Mouse (Mus musculus): ENCODE measurements at regions not wholly inside any gene's neighbourhood (a gene's known extent, or its start where the extent isn't known, plus 50 kb on each side); places are given as distances from the start of the nearest gene placed in this dataset.

GRCm38 (mm10) chr14:53910871-53911270, 343.0 kb downstream of the Dad1 start:
- 67% methylated on average over 1 of the region's 1 CpGs for WGBS
- H3K4me3 ChIP-seq: no peak overlapping the region
- no peak overlapping the region for H3K27ac ChIP-seq
- no peak overlapping the region for H3K9ac ChIP-seq
- H3K4me1 ChIP-seq: no peaks in the 10 kb centered on the region
- H3K4me2 ChIP-seq (replicated peaks): no peak overlapping the region
- H3K9me3 ChIP-seq (replicated peaks): no peaks in the 10 kb centered on the region
- no peaks in the 10 kb centered on the region for H3K27me3 ChIP-seq
- no peaks in the 10 kb centered on the region for H3K36me3 ChIP-seq
- ATAC-seq (ENCODE audit: low FRiP score): no peak

GRCm38 (mm10) chr14:53904578-53904977, 349.3 kb downstream of the Dad1 start:
- no peak for ATAC-seq (ENCODE audit: low FRiP score)
- 73% methylated on average over 3 of the region's 3 CpGs for WGBS
- H3K9me3 ChIP-seq (replicated peaks): no peaks in the 10 kb centered on the region

DNA sequence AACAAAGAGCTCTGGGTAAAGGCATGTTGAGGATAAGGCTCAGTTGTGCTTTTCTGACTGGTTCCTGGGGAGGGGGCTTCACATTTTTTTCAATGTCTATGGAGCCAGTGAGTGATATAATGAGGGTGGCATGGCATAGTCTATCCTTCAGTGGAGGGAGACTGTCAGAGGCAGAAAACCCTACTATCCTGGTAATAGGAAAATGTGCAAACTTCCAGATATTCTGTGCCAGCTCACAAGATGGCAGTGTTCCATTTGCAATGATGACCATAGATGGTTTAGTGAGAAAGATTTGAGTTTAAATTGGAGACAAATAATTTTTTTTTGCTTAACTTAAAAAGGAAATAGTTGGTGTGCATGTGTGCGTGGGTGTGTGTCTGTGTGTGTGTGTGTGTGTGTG, 352.8 kb downstream of the Dad1 start:
- Histone ChIP-seq H3K4me3 (no peak overlapping the region), H3K9me3 (replicated peaks) (no peaks in the 10 kb centered on the region), H3K4me2 (replicated peaks) (no peak overlapping the region), H3K9ac (no peak overlapping the region), H3K4me1 (no peaks in the 10 kb centered on the region), H3K27ac (no peak overlapping the region), H3K36me3 (no peaks in the 10 kb centered on the region), H3K27me3 (no peaks in the 10 kb centered on the region)
- no peak for ATAC-seq (ENCODE audit: low FRiP score)
- 100% methylated on average over 1 of the region's 1 CpGs for WGBS

More at GRCm38 (mm10) chr14:53904578-53904977, 349.3 kb downstream of the Dad1 start:
- Histone ChIP-seq H3K27ac (no peak overlapping the region), H3K4me3 (no peak overlapping the region), H3K9ac (no peak overlapping the region), H3K27me3 (no peaks in the 10 kb centered on the region), H3K4me2 (replicated peaks) (no peak overlapping the region), H3K4me1 (no peaks in the 10 kb centered on the region), H3K36me3 (no peaks in the 10 kb centered on the region)

GRCm38 (mm10) chr14:53881304-53881703, 372.6 kb downstream of the Dad1 start:
- Histone ChIP-seq H3K4me3 (no peak overlapping the region), H3K36me3 (no peaks in the 10 kb centered on the region), H3K9me3 (replicated peaks) (no peaks in the 10 kb centered on the region), H3K9ac (no peak overlapping the region), H3K4me1 (no peaks in the 10 kb centered on the region), H3K27me3 (no peaks in the 10 kb centered on the region), H3K27ac (no peak overlapping the region), H3K4me2 (replicated peaks) (no peak overlapping the region)
- peak; percentile 60; the same call in 1 of the 2 replicates for ATAC-seq (ENCODE audit: low FRiP score)
- 13% methylated on average over 3 of the region's 3 CpGs for whole genome bisulfite sequencing

DNA sequence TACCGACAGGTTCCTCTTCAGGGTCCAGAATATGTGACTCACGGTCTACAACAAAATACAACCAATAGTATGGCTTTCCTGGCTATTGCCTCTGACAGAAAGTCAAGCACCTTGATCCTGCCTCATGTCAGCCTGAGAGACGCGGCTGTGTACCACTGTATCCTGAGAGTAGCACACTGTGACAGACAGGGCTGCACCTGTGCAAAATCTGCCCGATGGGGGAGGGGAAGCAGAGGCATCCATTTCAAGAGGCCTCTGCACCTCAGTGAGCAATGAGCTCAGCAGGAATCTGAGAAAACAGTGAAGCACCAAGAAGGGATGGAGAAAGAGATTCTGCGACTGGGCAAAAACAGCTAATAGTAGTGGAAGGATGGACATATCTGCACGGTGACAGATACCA, 377.3 kb downstream of the Dad1 start:
- no peaks in the 10 kb centered on the region for H3K9me3 ChIP-seq (replicated peaks)
- H3K27ac ChIP-seq: no peak overlapping the region
- H3K9ac ChIP-seq: no peak overlapping the region
- ATAC-seq (ENCODE audit: low FRiP score): no peak
- no peaks in the 10 kb centered on the region for H3K36me3 ChIP-seq
- H3K27me3 ChIP-seq: no peaks in the 10 kb centered on the region
- 69% methylated on average over 7 of the region's 7 CpGs for WGBS
- no peak overlapping the region for H3K4me3 ChIP-seq
- no peak overlapping the region for H3K4me2 ChIP-seq (replicated peaks)
- no peaks in the 10 kb centered on the region for H3K4me1 ChIP-seq

DNA sequence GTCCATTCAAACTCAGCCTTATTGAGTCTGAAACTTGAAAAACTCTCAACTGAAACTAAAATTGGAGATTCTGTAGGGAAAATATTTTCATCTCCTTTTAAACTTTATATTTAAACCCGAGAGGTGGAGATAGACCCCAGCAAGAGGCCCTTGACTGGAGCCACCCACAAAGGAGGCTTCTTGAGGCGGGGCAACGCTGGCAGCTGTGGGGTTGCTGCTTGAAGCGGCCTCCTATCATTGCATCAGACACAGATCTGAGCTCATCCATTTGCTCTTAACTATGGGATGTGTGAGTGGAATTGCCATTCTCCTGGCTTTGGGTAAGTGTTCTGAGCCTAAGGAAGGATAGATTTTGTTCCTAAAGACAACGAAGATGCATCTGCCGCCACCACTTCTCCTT, 378.2 kb downstream of the Dad1 start:
- WGBS: 50% methylated on average over 6 of the region's 6 CpGs
- ATAC-seq (ENCODE audit: low FRiP score): no peak
- H3K27me3 ChIP-seq: no peaks in the 10 kb centered on the region
- no peak overlapping the region for H3K4me3 ChIP-seq
- H3K9me3 ChIP-seq (replicated peaks): no peaks in the 10 kb centered on the region
- no peaks in the 10 kb centered on the region for H3K4me1 ChIP-seq
- H3K27ac ChIP-seq: no peak overlapping the region
- no peak overlapping the region for H3K4me2 ChIP-seq (replicated peaks)
- no peak overlapping the region for H3K9ac ChIP-seq
- H3K36me3 ChIP-seq: no peaks in the 10 kb centered on the region

DNA sequence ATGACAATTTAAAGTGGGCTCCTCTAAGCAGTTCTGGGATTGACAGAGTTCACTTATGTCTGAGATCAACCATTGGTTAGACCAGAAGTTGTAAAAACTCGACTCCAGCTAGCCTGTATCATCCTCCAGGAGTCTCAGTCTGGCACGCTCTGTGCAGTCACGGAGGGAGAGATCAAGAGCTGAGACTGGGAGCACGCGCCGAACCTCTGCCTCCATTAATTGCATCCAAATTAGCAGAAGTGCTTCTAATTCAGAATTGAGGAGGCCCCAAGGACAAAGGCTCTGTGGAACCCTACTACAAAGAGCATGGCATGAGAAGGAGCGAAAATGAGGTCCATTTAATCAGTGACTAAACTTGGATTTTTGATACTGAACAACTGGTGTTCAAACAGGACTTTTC, 406.9 kb downstream of the Dad1 start:
- no peak overlapping the region for H3K4me3 ChIP-seq
- H3K36me3 ChIP-seq: no peaks in the 10 kb centered on the region
- H3K9me3 ChIP-seq (replicated peaks): no peaks in the 10 kb centered on the region
- no peak overlapping the region for H3K27ac ChIP-seq
- 82% methylated on average over 7 of the region's 7 CpGs for WGBS
- ATAC-seq (ENCODE audit: low FRiP score): no peak
- no peak overlapping the region for H3K4me2 ChIP-seq (replicated peaks)
- no peaks in the 10 kb centered on the region for H3K27me3 ChIP-seq
- H3K9ac ChIP-seq: no peak overlapping the region
- no peaks in the 10 kb centered on the region for H3K4me1 ChIP-seq

GRCm38 (mm10) chr14:53845646-53846045, 408.3 kb downstream of the Dad1 start:
- ATAC-seq (ENCODE audit: low FRiP score): no peak
- no peaks in the 10 kb centered on the region for H3K4me1 ChIP-seq
- H3K27ac ChIP-seq: no peak overlapping the region
- H3K27me3 ChIP-seq: no peaks in the 10 kb centered on the region
- no peak overlapping the region for H3K4me3 ChIP-seq
- H3K9me3 ChIP-seq (replicated peaks): no peaks in the 10 kb centered on the region
- no peak overlapping the region for H3K9ac ChIP-seq
- H3K4me2 ChIP-seq (replicated peaks): no peak overlapping the region
- WGBS: 95% methylated on average over 9 of the region's 9 CpGs
- no peaks in the 10 kb centered on the region for H3K36me3 ChIP-seq

GRCm38 (mm10) chr14:53832553-53832952, 421.4 kb downstream of the Dad1 start:
- H3K9me3 ChIP-seq (replicated peaks): no peaks in the 10 kb centered on the region
- H3K4me1 ChIP-seq: no peaks in the 10 kb centered on the region
- ATAC-seq (ENCODE audit: low FRiP score): no peak
- WGBS: 88% methylated on average over 3 of the region's 3 CpGs
- H3K27ac ChIP-seq: no peak overlapping the region
- no peak overlapping the region for H3K4me3 ChIP-seq
- no peaks in the 10 kb centered on the region for H3K36me3 ChIP-seq
- no peak overlapping the region for H3K9ac ChIP-seq
- no peak overlapping the region for H3K4me2 ChIP-seq (replicated peaks)
- no peaks in the 10 kb centered on the region for H3K27me3 ChIP-seq

DNA sequence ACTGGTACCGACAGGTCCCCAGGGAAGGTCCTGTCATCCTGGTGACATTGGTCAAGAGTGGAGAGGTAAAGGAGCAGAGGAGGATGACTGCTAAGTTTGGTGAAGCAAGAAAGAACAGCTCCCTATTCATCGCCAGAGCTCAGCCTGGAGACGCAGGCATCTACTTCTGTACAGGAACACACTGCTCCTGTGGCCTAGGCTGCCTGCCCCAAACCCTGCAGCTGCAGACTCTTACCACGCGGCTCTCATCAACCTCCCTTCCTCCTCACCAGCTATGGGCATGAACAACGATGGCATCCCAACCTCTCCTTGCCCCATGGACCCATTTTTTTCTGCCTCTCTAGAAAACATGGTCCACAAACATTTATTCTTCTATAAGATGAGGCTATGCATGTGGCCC, 422.3 kb downstream of the Dad1 start:
- no peak overlapping the region for H3K4me2 ChIP-seq (replicated peaks)
- H3K4me3 ChIP-seq: no peak overlapping the region
- no peak overlapping the region for H3K9ac ChIP-seq
- no peak overlapping the region for H3K27ac ChIP-seq
- no peaks in the 10 kb centered on the region for H3K9me3 ChIP-seq (replicated peaks)
- H3K27me3 ChIP-seq: no peaks in the 10 kb centered on the region
- H3K36me3 ChIP-seq: no peaks in the 10 kb centered on the region
- no peak for ATAC-seq (ENCODE audit: low FRiP score)
- no peaks in the 10 kb centered on the region for H3K4me1 ChIP-seq
- 83% methylated on average over 6 of the region's 6 CpGs for WGBS

DNA sequence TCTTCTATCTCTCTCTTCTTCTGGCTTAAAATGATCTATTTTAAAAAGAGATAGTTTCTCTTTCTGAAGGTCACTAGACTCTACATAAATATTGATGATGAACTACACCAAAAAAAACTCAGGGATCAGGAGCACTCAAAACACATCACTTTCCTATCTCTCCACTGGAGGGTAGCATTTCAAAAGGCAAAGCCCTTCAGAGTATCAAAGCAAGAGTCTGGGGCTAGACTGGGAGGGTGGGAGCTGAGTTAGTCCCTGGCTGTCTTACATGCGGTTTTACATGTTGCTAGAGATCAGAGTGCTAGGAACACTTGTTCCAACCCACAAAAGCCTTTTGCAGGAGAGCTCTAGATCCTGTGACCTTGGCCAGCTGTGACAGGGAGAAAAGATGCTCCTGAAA, 423.2 kb downstream of the Dad1 start:
- H3K9ac ChIP-seq: no peak overlapping the region
- H3K27me3 ChIP-seq: no peaks in the 10 kb centered on the region
- 37% methylated on average over 1 of the region's 1 CpGs for WGBS

GRCm38 (mm10) chr14:53826782-53827181, 427.1 kb downstream of the Dad1 start:
- no peak overlapping the region for H3K4me3 ChIP-seq
- H3K9ac ChIP-seq: no peak overlapping the region
- H3K27me3 ChIP-seq: no peaks in the 10 kb centered on the region
- no peaks in the 10 kb centered on the region for H3K9me3 ChIP-seq (replicated peaks)
- H3K4me2 ChIP-seq (replicated peaks): no peak overlapping the region
- H3K36me3 ChIP-seq: no peaks in the 10 kb centered on the region
- 96% methylated on average over 4 of the region's 4 CpGs for WGBS
- H3K27ac ChIP-seq: no peak overlapping the region
- no peak for ATAC-seq (ENCODE audit: low FRiP score)
- H3K4me1 ChIP-seq: no peaks in the 10 kb centered on the region

More for the DNA sequence above, 423.2 kb downstream of the Dad1 start:
- ATAC-seq (ENCODE audit: low FRiP score): no peak
- no peak overlapping the region for H3K27ac ChIP-seq
- H3K9me3 ChIP-seq (replicated peaks): no peaks in the 10 kb centered on the region
- no peak overlapping the region for H3K4me2 ChIP-seq (replicated peaks)
- H3K4me1 ChIP-seq: no peaks in the 10 kb centered on the region
- no peak overlapping the region for H3K4me3 ChIP-seq
- no peaks in the 10 kb centered on the region for H3K36me3 ChIP-seq

GRCm38 (mm10) chr14:53806231-53806630, 447.7 kb downstream of the Dad1 start:
- Histone ChIP-seq H3K9me3 (replicated peaks) (no peaks in the 10 kb centered on the region), H3K36me3 (no peaks in the 10 kb centered on the region), H3K4me3 (no peak overlapping the region), H3K4me1 (no peaks in the 10 kb centered on the region), H3K27me3 (no peaks in the 10 kb centered on the region), H3K27ac (no peak overlapping the region), H3K9ac (no peak overlapping the region), H3K4me2 (replicated peaks) (no peak overlapping the region)
- no peak for ATAC-seq (ENCODE audit: low FRiP score)
- 13% methylated on average over 3 of the region's 3 CpGs for WGBS

Measured in hindbrain, embryonic 12.5 days (tissue).